Mouse (Mus musculus) kidney, adult 2 months (tissue): ENCODE results near the gene Fads3. TPM values are rescaled to one million over a fixed set of nuclear protein-coding genes. Genes with fewer than 3 reads are reported as not detected.

ENCODE experiments used
- DNase-seq: peaks from one replicate; pipeline ENCODE4 v3.0.0; 2021
- H3K27ac ChIP-seq: fragments of 200-500 bp; 2 replicates; pipeline ENCODE4 v1.5.1; 2012; ENCODE audit warnings: low read depth, low read length, control low read depth, inconsistent platforms; ENCODE audit not compliant: insufficient read depth
- H3K27me3 ChIP-seq: fragments of 200-500 bp; replicated peaks from 2 replicates; pipeline ENCODE4 v1.6.1; 2012; ENCODE audit warnings: mild to moderate bottlenecking, moderate library complexity, low read length, inconsistent platforms; ENCODE audit not compliant: control insufficient read depth, insufficient read depth
- H3K36me3 ChIP-seq: fragments of 200-500 bp; 2 replicates; pipeline ENCODE4 v1.6.1; 2012; ENCODE audit warnings: mild to moderate bottlenecking, moderate library complexity, low read length, inconsistent platforms; ENCODE audit not compliant: control insufficient read depth, insufficient read depth
- H3K4me1 ChIP-seq: fragments of 200-500 bp; 2 replicates; pipeline ENCODE4 v1.6.1; 2011; ENCODE audit warnings: low read length; ENCODE audit not compliant: control insufficient read depth, insufficient read depth
- H3K4me3 ChIP-seq: fragments of 200-500 bp; 2 replicates; pipeline ENCODE4 v1.5.1; 2011; ENCODE audit warnings: mild to moderate bottlenecking, low read depth, low read length, control low read depth; ENCODE audit not compliant: insufficient read depth
- CTCF ChIP-seq: fragments of 200-500 bp; conservative IDR thresholded peaks from 2 replicates; pipeline ENCODE4 v1.5.1; 2011; ENCODE audit warnings: low read depth, mild to moderate bottlenecking, control low read depth, low read length, moderate library complexity, mixed read lengths; ENCODE audit not compliant: insufficient read depth, insufficient read length
- POLR2A ChIP-seq: fragments of 200-500 bp; IDR thresholded peaks from one replicate; pipeline ENCODE4 v1.6.1; 2011; ENCODE audit warnings: low read depth, low read length, control low read depth
- WGBS: fragments of 180-500 bp; shearing (Covaris S2); methylation state at CpG from one replicate; pipeline ENCODE4 v1.1.7; 2018; 5-methylcytosine and 5-hydroxymethylcytosine counted together
- polyA plus RNA-seq: library from polyadenylated mRNA; depleted of rRNA; stranded (reverse); fragments of >200 nt; gene quantifications from 2 replicates; pipeline ENCODE4 v1.2.3, GENCODE M21; 2012; rRNA removed

Fads3 gene
- polyA plus RNA-seq, 1 experiment, result 382 TPM

GRCm38 (mm10) chr19:10108666-10109065 lies 67.3 kb downstream of the Fads3 start:
- Histone ChIP-seq H3K36me3 (no peaks in the 10 kb centered on the region), H3K4me3 (no peak overlapping the region), H3K4me1 (no peaks in the 10 kb centered on the region), H3K27me3 (no peaks in the 10 kb centered on the region), H3K27ac (no peak overlapping the region)
- 82% methylated on average over 2 of the region's 2 CpGs for WGBS
- no peak for DNase-seq
- TF ChIP-seq POLR2A (no peak), CTCF (no peak)

Other genes starting within 250 kb of the Fads3 start
- not detected in 2 replicates for gene Scgb2a2, start 194.0 kb upstream of the Fads3 start, polyA plus RNA-seq
- 3.9 and 4.7 TPM in 2 replicates for gene Incenp, start 142.0 kb upstream of the Fads3 start, polyA plus RNA-seq
- gene Fth1, start 61.0 kb upstream of the Fads3 start, polyA plus RNA-seq, result 8,110 and 8,726 TPM in 2 replicates
- 0.33 and 0.38 TPM in 2 replicates for gene Best1, start 39.9 kb upstream of the Fads3 start, polyA plus RNA-seq
- gene Rab3il1, start 39.9 kb upstream of the Fads3 start, polyA plus RNA-seq, result 66.0 and 90.9 TPM in 2 replicates
- 240 and 258 TPM in 2 replicates for gene Fads2, start 60.2 kb downstream of the Fads3 start, polyA plus RNA-seq
- 87.4 and 88.4 TPM in 2 replicates for gene Fads1, start 141.3 kb downstream of the Fads3 start, polyA plus RNA-seq
- gene Tmem258, start 162.4 kb downstream of the Fads3 start, polyA plus RNA-seq, result 123 and 135 TPM in 2 replicates
- 4.8 and 4.9 TPM in 2 replicates for gene Fen1, start 162.6 kb downstream of the Fads3 start, polyA plus RNA-seq
- gene Myrf, start 199.2 kb downstream of the Fads3 start, polyA plus RNA-seq, result 18.8 and 24.5 TPM in 2 replicates